Mouse (Mus musculus) ES-Bruce4 (cell line): ENCODE measurements around the gene Hspa12b.

Source experiments
- EP300 ChIP-seq: IDR thresholded peaks from 2 replicates; pipeline ENCODE4 v1.6.1; 2011; ENCODE audit warnings: low read depth, low read length; ENCODE audit not compliant: insufficient read depth
- POLR2A ChIP-seq: IDR thresholded peaks from one replicate; pipeline ENCODE4 v1.8.1; 2011; ENCODE audit warnings: low read length; ENCODE audit not compliant: insufficient read depth

DNA sequence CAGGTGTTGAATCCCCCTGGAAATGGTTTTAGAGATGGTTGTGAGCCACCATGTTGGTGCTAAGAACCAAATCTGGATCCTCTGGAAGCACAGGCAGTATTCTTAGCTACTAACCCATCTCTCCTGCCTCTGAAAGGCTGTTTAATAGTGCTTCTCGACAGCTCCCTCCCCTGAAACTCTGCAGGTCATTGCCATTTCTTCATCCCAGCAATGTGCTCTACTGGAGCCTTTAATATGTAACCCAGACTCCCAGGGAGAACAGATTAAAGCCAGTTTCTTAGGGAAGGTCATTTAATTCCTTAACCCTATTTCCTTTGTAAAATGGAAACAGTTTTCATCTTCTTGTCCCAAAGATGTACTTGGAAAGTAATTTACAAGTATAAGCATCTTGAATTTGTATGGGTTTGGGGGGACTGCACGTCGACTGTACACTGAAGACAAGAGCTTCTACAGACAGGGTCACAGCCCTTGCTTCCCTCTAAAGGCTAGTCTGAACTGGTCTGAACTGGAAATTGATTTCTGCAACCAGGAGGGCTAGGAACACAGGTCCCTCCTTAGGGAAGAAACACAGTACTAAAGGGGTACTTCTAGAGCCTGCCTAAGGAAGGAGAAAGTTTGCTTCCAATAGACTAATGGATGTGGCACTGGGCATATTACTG is 48.3 kb downstream of the Hspa12b start:
- no peak for TF ChIP-seq EP300
- no peak for TF ChIP-seq POLR2A
